Mouse (Mus musculus) heart, postnatal 0 days (tissue): Measurements from ENCODE around the gene Gm28038.

Experiments
- CTCF ChIP-seq: IDR thresholded peaks from 2 replicates; pipeline ENCODE4 v1.5.1; 2016; ENCODE audit warnings: antibody characterized with exemption, control low read depth, low read depth
- EP300 ChIP-seq: IDR thresholded peaks from 2 replicates; pipeline ENCODE4 v1.6.1; 2016; ENCODE audit warnings: antibody characterized with exemption, low read depth

GRCm38 (mm10) chr2:30255631-30256395, 25.0 kb upstream of the Gm28038 start:
- no peak for TF ChIP-seq CTCF
- TF ChIP-seq EP300 = no peak
